Mouse (Mus musculus) limb, embryonic 13.5 days (tissue): ENCODE measurements around the gene Cep104. TPM values are rescaled to one million over a fixed set of nuclear protein-coding genes. Genes with fewer than 3 reads are reported as not detected.

Experiments used
- ATAC-seq: fragments of 200-750 bp; cut with Nextera tagmentation; 2 replicates; pipeline ENCODE4 v1.8.0; 2017; ENCODE audit warnings: low read depth, moderate number of reproducible peaks, moderate TSS enrichment; ENCODE audit not compliant: low FRiP score
- H3K27ac ChIP-seq: fragments of 300-500 bp; sonication (generic); 2 replicates; pipeline ENCODE4 v1.5.1; 2015; ENCODE audit warnings: inconsistent platforms, mild to moderate bottlenecking, moderate library complexity
- H3K27me3 ChIP-seq: fragments of 300-500 bp; sonication (generic); 2 replicates; pipeline ENCODE4 v1.6.1; 2015; ENCODE audit warnings: mild to moderate bottlenecking, inconsistent platforms
- H3K36me3 ChIP-seq: fragments of 300-500 bp; sonication (generic); 2 replicates; pipeline ENCODE4 v1.6.1; 2015; ENCODE audit warnings: inconsistent platforms, mild to moderate bottlenecking, moderate library complexity
- H3K4me1 ChIP-seq: fragments of 300-500 bp; sonication (generic); 2 replicates; pipeline ENCODE4 v1.6.1; 2015; ENCODE audit warnings: inconsistent platforms
- H3K4me2 ChIP-seq: fragments of 300-500 bp; sonication (generic); replicated peaks from 2 replicates; pipeline ENCODE4 v1.6.1; 2015; ENCODE audit warnings: inconsistent platforms, mild to moderate bottlenecking, moderate library complexity
- H3K4me3 ChIP-seq: fragments of 300-500 bp; sonication (generic); 2 replicates; pipeline ENCODE4 v1.5.1; 2015; ENCODE audit warnings: moderate library complexity, mild to moderate bottlenecking, inconsistent platforms
- H3K9ac ChIP-seq: fragments of 300-500 bp; sonication (generic); 2 replicates; pipeline ENCODE4 v1.6.1; 2015; ENCODE audit warnings: mild to moderate bottlenecking, inconsistent platforms
- H3K9me3 ChIP-seq: fragments of 300-500 bp; sonication (generic); 2 replicates; pipeline ENCODE4 v1.6.1; 2016; ENCODE audit warnings: inconsistent platforms
- WGBS: fragments of 180-500 bp; shearing (Covaris S2); methylation state at CpG from one replicate; pipeline ENCODE4 v1.1.7; 2015; 5-methylcytosine and 5-hydroxymethylcytosine counted together
- polyA plus RNA-seq: library from polyadenylated mRNA; unstranded; fragments of >200 nt; fragmentation: Nextera tagmentation; extraction: Ambion mirVana; gene quantifications from 2 replicates; pipeline ENCODE4 v1.2.1, GENCODE M21; 2015

The Cep104 gene
- polyA plus RNA-seq, 1 experiment from 2014 or later, result 16.9 TPM

DNA sequence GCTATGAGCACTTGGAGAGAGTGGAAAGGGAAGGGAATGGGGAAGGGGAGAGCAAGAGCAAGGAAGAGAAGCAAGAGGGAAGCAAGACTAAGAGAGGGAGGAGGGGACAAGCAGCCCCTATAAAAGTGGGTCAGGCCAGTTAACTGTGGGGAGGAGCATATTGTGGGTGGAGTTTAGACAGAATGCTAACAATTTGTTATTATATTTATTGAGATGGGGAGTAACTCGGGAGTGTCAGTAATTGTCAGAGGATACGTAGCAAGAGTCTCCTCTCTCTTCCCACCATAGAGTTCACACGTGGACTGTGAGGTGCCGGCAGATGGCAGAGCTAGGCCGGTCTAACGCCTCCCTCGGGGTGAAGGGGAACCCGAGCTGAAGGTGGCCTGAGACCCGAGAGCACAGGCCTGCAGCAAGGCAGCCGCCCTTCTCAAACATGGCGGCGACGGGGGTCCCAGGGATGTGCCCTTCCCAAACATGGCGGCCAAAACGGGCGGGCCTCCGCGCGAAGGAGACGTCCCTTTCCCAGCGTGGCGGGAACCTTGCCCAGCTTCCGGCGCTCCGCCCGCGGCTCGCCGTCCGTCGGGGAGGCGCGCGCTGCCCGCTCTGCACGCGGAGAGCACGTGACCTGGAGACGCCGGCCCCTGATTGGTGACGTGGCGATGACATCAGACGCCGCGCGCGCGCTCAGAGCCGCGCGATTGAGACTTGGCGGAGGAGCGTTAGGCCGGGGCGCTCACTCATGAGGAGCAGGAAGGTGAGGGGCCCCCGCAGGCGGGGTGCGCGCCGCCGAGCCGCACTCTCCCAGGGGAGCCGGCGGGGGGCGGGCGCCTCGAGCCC is 18.2 kb upstream of the Cep104 start, which contains the start of gene A430005L14Rik:
Gene A430005L14Rik (plus strand): TSS at position 669 of the 837 bp plus-strand sequence.
- peak within 1 kb of the TSS; percentile 66 for H3K4me3 ChIP-seq
- peaks cover 8% of the 10 kb centered on the region; the same call in 1 of the 2 replicates for H3K27me3 ChIP-seq
- peak; percentile 96 for ATAC-seq
- WGBS, result 2% methylated on average over 63 of the region's 67 CpGs
- peak within 1 kb of the TSS; percentile 95 for H3K27ac ChIP-seq
- no peaks in the 10 kb centered on the region for H3K9me3 ChIP-seq
- H3K4me2 ChIP-seq, result peak within 1 kb of the TSS; percentile 77
- H3K36me3 ChIP-seq, result peaks cover 23% of the 10 kb centered on the region
- H3K9ac ChIP-seq, result peak within 1 kb of the TSS; percentile 90
- peaks cover 26% of the 10 kb centered on the region for H3K4me1 ChIP-seq

DNA sequence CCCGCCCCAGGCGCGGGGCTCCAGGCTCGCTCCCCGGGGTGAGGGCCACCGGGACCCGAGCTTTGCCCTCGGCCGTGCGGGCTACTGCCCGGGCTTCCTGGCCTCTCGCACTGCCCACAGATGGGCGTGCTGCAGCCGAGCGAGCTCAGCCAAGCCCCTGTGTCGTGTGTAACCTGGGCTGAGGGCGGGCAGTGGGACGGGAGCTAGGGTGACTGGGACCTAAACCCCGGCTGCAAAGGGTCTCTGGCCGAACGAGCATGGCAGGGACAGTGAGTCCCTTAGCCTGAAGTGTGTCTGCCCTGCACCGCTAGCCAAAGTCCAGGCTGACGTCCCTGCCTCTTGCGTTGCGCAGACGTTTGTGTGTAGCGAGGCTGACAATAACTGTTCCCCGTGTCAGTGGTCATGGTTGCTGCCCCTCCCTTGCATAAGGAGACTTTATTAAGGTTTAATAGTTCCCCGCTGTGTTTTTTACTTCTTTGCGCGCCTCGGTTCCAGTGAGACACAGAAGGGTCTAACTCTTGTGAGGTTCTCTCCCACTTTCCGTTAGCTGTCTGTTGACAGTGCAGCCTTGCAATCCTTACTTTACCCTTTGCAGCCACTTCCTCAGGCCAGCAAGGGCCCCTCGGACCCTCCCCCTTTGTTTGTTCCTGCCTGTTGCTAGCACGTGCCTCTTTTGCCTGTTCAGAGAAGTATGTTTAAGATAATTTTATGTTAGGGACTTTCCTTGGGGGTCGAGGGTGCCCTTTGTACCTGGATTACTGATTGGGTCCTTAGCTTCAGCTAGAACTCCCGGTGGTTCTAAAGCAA is 17.3 kb upstream of the Cep104 start:
- Histone ChIP-seq H3K4me2 (peak overlapping the region; percentile 77), H3K4me3 (peak overlapping the region; percentile 66), H3K36me3 (peaks cover 32% of the 10 kb centered on the region), H3K27ac (peak overlapping the region; percentile 95), H3K9ac (peak overlapping the region; percentile 90), H3K9me3 (no peaks in the 10 kb centered on the region), H3K27me3 (peaks cover 8% of the 10 kb centered on the region; the same call in 1 of the 2 replicates), H3K4me1 (peaks cover 19% of the 10 kb centered on the region)
- ATAC-seq, result peak; percentile 57; the same call in 1 of the 2 replicates
- WGBS, result under 1% methylated on average over 36 of the region's 37 CpGs

DNA sequence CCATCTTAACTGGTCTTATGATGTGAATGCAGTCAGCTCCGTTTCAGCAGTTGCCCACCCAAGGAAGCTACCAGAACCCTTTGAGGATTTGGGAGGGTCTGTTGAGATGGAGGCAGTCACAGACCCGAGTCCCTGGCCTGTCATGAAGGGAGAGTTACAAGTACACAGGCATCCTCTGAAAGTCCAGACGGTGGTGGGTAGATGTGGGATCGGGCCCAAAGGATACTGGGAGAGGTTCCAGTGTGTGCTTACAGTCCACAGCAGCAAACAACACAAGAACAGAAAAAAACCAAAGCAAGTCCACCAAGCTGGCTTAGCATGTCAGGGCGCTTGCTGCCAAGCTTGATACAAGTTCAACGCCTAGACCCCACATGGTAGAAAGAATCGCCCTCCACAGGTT is 12.4 kb upstream of the Cep104 start:
- Histone ChIP-seq H3K4me3 (no peak overlapping the region), H3K4me2 (no peak overlapping the region), H3K27me3 (no peaks in the 10 kb centered on the region), H3K36me3 (peaks cover 80% of the 10 kb centered on the region), H3K4me1 (peaks cover 12% of the 10 kb centered on the region), H3K27ac (no peak overlapping the region), H3K9me3 (no peaks in the 10 kb centered on the region), H3K9ac (no peak overlapping the region)
- ATAC-seq, result no peak
- 80% methylated on average over 7 of the region's 7 CpGs for WGBS

DNA sequence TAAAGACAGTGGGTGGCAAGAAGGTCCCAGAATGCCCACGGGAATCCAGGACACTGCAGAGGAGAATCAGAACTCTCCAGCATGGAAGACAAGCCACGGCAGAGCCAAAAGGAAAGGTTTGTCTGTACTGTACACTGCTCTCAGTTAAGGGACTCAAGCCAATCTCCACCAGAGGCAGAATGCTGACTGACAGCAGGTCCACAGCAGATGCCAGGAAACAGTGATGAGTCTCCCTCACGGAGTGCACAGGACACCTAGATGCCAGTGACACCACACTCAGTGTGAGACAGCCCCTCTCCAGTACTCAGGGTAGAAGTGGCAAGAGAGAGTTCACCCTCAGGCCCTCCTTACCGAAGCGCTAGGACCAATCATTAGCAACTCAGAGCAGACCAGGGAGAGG is 8.3 kb upstream of the Cep104 start:
- no peak for ATAC-seq
- no peak overlapping the region for H3K9ac ChIP-seq
- H3K4me1 ChIP-seq, result no peaks in the 10 kb centered on the region
- no peak overlapping the region for H3K27ac ChIP-seq
- peaks cover 97% of the 10 kb centered on the region for H3K36me3 ChIP-seq
- 82% methylated on average over 5 of the region's 5 CpGs for WGBS
- no peak overlapping the region for H3K4me3 ChIP-seq
- no peaks in the 10 kb centered on the region for H3K9me3 ChIP-seq
- H3K4me2 ChIP-seq, result no peak overlapping the region
- no peaks in the 10 kb centered on the region for H3K27me3 ChIP-seq

DNA sequence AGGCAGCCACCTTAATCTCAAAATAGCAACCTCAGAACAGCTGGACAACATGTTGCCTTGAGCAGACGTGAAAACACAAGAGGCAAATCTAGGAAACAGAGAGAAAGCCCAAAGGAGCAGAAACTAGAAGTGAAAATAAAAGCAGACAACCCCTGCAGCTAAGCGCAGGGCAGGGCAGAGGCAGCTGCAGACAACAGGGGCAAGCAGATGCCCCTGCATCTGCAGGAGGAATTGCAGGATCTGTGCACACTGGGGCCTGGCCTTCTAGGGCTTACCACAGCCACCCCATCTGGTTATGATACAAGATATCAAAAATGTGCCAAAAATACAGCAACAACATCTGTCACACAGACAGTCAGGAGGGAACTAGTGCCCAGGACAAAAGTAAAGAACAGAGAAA is 7.4 kb upstream of the Cep104 start:
- Histone ChIP-seq H3K4me2 (no peak overlapping the region), H3K4me3 (no peak overlapping the region), H3K36me3 (peaks cover 93% of the 10 kb centered on the region), H3K9ac (no peak overlapping the region), H3K27me3 (no peaks in the 10 kb centered on the region), H3K9me3 (no peaks in the 10 kb centered on the region), H3K4me1 (no peaks in the 10 kb centered on the region), H3K27ac (no peak overlapping the region)
- 83% methylated on average over 2 of the region's 2 CpGs for WGBS
- no peak for ATAC-seq

DNA sequence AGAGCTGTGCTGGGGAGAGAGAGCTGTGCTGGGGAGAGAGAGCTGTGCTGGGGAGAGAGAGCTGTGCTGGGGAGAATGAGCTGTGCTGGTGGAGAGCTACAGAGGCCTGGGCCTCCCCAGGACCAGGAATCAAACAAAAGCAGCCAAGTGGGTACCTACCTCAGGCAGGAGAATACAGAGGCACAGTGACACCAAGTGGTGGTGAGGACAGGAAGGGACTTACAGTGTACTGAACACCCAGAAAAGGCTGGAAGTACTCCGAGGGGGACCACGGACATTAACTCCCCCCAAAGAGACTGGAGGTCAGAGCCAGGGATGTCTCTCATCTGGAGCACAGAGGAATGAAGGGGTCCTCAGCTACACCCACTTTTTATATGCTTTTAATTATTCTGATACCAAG is 6.9 kb upstream of the Cep104 start:
- H3K27ac ChIP-seq, result no peak overlapping the region
- peaks cover 88% of the 10 kb centered on the region for H3K36me3 ChIP-seq
- no peak for ATAC-seq

DNA sequence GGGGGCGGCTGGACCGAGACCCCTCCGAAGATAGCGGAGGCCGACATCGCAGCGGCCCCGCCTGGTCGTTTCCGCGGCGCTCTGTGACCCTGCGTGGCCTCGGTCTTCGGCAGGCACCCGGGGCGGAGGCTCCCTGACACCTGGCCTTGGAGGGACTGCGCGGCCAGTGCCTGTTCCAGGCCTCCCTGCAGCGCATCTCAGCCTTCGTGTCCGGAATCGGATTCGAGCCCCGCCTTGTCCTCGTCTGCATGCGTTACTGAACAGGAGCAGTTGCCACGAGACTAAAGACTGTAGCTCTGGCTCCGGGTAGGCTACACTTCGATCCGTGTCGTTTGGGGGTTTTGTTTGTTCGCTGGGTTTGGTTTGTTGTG is 283 bp downstream of the Cep104 start:
- under 1% methylated on average over 32 of the region's 33 CpGs for WGBS
- Histone ChIP-seq H3K4me1 (peaks cover 14% of the 10 kb centered on the region), H3K27me3 (no peaks in the 10 kb centered on the region), H3K9ac (peak overlapping the region; percentile 91), H3K4me2 (peak overlapping the region; percentile 95), H3K27ac (no peak overlapping the region), H3K36me3 (peaks cover 36% of the 10 kb centered on the region), H3K4me3 (peak overlapping the region; percentile 95), H3K9me3 (no peaks in the 10 kb centered on the region)
- ATAC-seq, result peak; percentile 49; the same call in 1 of the 2 replicates

More for the DNA sequence above, 6.9 kb upstream of the Cep104 start:
- no peaks in the 10 kb centered on the region for H3K9me3 ChIP-seq
- H3K4me1 ChIP-seq, result no peaks in the 10 kb centered on the region
- WGBS, result 80% methylated on average over 2 of the region's 2 CpGs
- no peak overlapping the region for H3K4me2 ChIP-seq
- H3K9ac ChIP-seq, result no peak overlapping the region
- no peaks in the 10 kb centered on the region for H3K27me3 ChIP-seq
- no peak overlapping the region for H3K4me3 ChIP-seq

DNA sequence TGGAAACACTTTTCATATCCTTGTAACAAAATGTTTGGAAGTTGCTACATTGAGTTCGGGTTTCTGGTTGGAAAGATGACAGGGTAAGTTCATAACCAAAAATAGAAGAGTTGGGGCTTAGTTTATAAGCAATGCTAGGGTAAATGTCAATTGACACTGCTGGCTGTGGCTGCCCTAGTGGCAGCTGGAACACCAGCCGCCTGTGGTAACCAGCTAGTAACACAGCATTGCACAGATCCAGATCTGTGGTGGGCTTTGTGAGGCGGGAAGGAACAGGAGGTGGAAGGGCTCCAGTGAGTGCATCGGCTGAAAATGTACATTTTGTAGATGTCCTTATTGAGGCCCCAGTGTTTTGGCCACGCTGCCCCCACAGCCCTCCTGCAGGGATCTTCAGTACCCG is 774 bp downstream of the Cep104 start:
- Histone ChIP-seq H3K4me3 (peak overlapping the region; percentile 95), H3K4me1 (peaks cover 14% of the 10 kb centered on the region), H3K27ac (no peak overlapping the region), H3K27me3 (no peaks in the 10 kb centered on the region), H3K4me2 (peak overlapping the region; percentile 95), H3K36me3 (peaks cover 36% of the 10 kb centered on the region), H3K9me3 (no peaks in the 10 kb centered on the region), H3K9ac (peak overlapping the region; percentile 91)
- WGBS, result 42% methylated on average over 6 of the region's 6 CpGs
- no peak for ATAC-seq

DNA sequence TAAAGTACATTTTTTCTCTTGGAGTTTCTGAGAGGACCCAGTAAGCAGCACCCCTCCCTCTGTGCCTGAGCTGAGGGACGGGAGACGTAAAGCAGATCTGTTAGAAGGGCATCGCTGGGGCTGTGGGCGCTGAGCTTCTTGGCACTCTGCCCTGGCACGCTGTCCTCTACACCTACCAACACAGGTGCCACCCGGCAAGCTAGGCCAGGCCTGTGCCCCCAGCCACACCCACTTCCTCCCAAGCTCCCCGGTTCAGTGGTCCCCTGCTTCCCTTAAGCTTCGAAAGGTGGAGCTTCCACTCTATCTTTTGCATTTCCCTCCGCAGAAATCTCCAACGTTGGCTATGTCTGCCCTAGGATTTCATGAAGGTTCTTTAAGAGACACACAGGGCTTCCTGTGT is 4.2 kb downstream of the Cep104 start:
- WGBS, result 89% methylated on average over 10 of the region's 10 CpGs
- Histone ChIP-seq H3K9me3 (no peaks in the 10 kb centered on the region), H3K4me3 (no peak overlapping the region), H3K4me2 (no peak overlapping the region), H3K9ac (no peak overlapping the region), H3K36me3 (peaks cover 54% of the 10 kb centered on the region), H3K4me1 (peaks cover 14% of the 10 kb centered on the region), H3K27me3 (no peaks in the 10 kb centered on the region), H3K27ac (no peak overlapping the region)
- ATAC-seq, result no peak

DNA sequence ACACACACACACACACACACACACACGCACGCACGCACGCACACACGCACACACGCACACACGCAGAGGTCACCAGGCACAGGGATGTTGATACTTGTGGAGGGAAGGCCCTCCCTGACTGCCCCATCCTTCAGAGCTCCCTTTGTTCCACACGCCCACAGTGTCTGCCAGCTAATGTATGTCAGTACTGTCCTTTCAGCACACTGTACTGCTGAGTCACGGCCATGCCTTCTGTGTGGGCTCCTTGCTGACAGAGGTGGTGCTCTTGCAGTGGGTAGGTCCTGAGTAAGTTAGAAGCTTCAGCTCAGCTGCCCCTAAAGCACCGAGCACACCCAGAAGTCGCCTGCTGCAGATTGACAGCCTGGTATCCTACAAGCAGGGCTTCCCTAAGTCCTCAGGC is 5.5 kb downstream of the Cep104 start:
- peaks cover 14% of the 10 kb centered on the region for H3K4me1 ChIP-seq
- no peak for ATAC-seq
- no peak overlapping the region for H3K4me2 ChIP-seq
- no peak overlapping the region for H3K4me3 ChIP-seq
- H3K9me3 ChIP-seq, result no peaks in the 10 kb centered on the region
- peaks cover 67% of the 10 kb centered on the region for H3K36me3 ChIP-seq
- H3K27ac ChIP-seq, result no peak overlapping the region
- H3K9ac ChIP-seq, result no peak overlapping the region
- 97% methylated on average over 11 of the region's 11 CpGs for WGBS
- no peaks in the 10 kb centered on the region for H3K27me3 ChIP-seq

DNA sequence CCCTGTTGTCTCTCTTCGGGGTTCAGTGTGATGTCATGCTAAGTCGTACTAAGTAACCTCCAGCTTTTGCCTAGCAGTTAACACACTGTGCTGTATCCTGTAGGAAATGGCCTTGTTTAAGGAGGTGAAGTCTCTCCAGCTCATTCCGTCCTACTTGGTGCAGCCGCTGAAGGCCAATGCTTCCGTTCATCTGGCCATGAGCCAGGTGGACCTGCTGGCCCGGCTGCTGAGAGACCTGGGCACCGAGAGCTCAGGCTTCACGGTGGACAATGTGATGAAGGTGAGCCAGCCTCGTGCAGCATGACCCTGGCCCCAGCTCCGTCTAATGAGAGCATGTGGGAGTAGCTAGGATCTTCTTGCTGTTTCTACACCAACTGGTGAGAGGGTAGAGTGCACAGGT is 17.7 kb downstream of the Cep104 start:
- no peak overlapping the region for H3K4me3 ChIP-seq
- no peak overlapping the region for H3K27ac ChIP-seq
- H3K9me3 ChIP-seq, result no peaks in the 10 kb centered on the region
- H3K4me2 ChIP-seq, result no peak overlapping the region
- no peak for ATAC-seq
- H3K36me3 ChIP-seq, result peaks cover 92% of the 10 kb centered on the region
- H3K9ac ChIP-seq, result no peak overlapping the region
- 91% methylated on average over 10 of the region's 10 CpGs for WGBS
- no peaks in the 10 kb centered on the region for H3K4me1 ChIP-seq
- H3K27me3 ChIP-seq, result no peaks in the 10 kb centered on the region

DNA sequence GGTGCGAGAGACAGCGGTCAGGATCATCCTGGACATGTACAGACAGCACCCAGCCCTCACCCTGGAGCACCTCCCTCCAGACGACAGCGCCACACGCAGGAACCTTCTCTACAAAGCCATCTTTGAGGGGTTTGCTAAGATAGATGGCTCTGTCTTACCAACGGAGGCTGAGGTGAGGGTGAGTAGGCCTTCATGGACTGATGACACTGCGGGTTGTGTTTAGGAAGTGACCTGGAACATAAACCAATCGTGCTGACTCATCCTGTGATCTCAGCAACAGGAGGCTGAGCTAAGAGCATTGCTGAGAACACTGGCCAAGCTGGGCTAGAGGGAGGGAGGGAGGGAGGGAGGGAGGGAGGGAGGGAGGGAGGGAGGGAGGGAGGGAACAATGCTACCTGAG is 18.5 kb downstream of the Cep104 start:
- Histone ChIP-seq H3K4me1 (no peaks in the 10 kb centered on the region), H3K27me3 (no peaks in the 10 kb centered on the region), H3K27ac (no peak overlapping the region), H3K4me3 (no peak overlapping the region), H3K36me3 (peaks cover 91% of the 10 kb centered on the region), H3K4me2 (no peak overlapping the region), H3K9me3 (no peaks in the 10 kb centered on the region), H3K9ac (no peak overlapping the region)
- WGBS, result 87% methylated on average over 8 of the region's 8 CpGs
- no peak for ATAC-seq
